Mouse (Mus musculus): ENCODE measurements around the gene Arf3. TPM values are rescaled to one million over a fixed set of nuclear protein-coding genes. Genes with fewer than 3 reads are reported as not detected.

Gene Arf3
- total RNA-seq, 2 experiments from 2014 or later = 7.4 to 8.2 TPM

DNA sequence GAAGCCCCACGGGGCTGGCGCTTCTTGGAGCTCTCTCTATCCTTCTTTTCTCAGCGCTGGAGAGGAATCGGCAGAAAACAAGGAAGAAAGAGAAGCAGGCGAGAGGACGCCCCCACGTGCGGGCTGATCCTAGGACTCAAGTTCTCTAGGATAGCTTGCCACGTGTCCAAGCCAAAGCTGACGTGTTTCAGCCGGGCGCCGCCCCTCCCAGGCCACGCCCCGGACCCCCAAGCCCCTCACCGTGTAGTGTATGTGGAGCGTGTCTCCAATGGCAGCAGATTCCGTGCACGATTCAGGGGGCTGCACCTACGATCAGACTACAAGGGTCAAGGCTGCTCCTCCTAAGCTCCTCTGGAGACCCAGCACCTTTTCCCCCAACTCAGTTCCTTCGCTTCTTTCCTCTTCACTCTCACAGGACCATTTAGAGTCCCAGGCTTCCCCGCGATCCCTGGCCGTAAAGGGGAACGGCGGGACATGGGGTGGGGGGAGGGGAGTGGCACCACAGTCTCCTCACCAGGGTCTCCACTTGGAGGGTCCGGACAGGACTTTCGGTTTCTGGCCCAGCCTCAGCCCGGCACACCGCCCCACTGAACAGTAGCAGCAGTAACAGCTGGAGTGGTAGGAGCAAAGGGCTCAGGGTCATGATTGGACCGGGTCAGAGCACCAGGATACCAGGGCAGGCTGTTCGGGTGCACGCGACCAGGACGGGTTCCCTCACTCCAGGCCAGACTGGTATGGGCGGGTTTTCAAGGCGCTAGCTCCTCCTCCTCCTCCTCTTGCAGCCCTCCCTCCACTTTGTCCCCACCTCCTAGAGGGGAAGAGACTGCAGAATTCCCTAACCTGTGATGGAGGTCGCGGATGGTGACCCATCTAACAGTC, 35.3 kb downstream of the Arf3 start, which contains the start of gene Fkbp11:
TSS of gene Fkbp11 (minus strand) at position 756 of the 879 bp plus-strand sequence.
- DNase-seq = peak; percentile 38 to 44
- intact Hi-C loops (cut with DNase I) = no loop called here

DNA sequence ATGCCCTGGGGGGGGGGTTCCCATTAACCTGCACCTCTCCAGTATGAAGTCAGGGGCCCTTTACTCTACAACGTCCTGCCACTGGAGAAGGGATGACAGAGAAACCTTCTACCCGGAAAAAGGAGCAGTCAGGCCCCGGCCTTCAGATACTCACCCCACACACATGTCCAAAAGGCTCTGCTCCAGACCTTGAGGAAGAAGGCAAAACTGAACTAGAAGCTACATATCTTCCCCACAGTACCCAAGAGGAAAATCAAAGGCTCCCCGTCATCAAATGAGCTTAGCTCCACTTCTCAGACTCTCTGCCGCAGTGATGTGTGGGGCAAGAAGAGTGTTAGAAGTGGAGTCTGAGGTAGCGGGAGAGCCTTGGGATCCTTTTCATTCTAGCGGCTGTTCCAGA, 36.3 kb downstream of the Arf3 start:
- DNase-seq = no peak
- intact Hi-C loops (cut with DNase I) = no loop called here

DNA sequence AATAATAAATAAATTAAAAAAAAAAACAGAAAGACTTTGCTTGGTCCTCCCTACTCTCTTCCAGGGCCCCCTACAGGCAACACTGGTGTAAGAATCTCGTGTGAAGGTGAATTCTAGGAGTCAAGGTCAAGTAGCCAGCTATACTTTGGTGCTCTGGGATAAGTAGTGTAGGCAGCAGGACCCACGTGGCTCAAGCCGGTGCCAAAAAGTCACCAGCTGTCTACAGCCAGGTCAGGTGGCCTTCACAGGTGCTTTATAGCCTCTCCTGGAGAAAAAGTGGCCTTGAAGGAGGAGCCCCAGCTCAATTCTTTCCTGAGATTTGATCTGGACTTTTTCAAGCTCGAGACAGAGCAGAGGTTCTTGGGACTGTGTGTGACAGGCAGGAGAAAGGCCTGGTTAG, 36.9 kb downstream of the Arf3 start:
- intact Hi-C loops (cut with DNase I) = no loop called here
- DNase-seq = no peak

DNA sequence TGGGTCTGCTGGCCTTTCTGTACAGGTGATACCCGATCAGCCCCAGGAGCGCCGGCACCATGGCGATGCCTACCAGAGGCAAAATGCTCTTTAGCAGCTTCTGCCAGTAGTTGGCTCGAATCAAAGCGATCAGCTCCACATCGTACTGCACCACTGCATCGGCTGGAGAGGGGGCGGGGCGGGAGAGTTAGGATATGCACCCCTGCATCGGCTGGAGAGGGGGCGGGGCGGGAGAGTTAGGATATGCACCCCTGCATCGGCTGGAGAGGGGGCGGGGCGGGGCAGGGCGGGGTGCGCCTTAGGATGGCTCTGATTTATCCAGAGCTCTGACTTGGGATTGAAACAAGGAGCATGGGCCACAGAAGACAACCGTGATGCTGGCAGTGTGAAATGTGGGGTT, 38.6 kb downstream of the Arf3 start:
- intact Hi-C loops (cut with DNase I) = no loop called here
- no peak for DNase-seq

DNA sequence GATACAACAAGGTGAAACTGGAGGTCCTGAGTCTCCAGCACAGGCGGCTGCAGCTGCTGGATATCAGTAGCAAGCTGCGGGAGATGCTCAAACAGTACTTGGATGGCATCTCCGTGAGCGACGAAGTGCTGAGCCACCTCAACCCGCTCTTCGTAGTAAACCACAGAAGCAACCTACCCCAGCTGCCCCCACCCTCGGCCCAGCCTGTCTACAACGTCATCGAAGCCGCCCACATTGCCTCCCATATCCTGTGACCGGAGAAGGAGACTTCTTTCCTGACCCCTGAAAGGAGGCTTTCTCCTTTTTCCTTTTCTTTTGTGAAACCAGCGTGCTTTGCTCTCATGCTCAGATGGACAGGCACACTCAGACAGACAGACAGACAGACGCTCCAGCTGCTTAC, 40.2 kb downstream of the Arf3 start:
- DNase-seq = no peak
- intact Hi-C loops (cut with DNase I) = no loop called here

DNA sequence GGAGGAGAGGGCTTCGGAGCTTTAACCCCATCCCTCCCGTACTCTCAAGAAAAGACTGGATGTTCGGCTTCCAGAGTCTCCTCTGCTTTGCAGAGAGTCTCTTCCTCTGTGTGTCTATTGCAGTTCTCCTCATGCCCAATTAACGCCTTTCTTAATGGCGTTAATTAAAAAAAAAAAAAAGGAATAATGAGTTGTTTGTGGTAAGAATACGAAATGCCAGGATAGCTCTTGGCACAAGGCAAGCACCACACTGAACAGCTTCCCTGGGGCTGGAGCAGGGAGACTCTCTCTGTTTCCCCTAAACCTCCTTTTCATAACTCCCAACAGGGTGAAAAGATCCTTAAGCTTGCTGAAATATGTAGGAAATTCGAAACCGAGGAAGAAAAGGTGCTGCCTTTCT, 40.8 kb downstream of the Arf3 start:
- no peak for DNase-seq
- intact Hi-C loops (cut with DNase I) = no loop called here

DNA sequence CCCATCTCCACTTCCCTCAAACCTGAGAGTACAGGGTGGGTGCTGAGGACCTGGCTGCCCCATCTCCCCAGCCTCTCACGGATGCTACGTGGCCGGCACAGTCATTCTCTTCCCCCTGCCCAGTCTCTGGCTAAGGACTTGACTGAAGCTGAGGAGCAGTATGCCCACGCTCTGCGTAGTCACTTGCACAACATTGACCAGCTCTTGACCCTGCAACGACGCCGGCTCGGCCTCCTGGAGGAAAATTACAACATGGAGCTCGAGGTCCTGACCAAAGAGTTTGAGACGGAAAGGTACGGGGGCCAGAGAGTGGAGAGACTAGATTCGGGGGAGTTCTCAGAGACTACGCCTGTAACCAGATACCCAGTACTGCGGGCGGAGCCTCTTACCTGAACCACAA, 45.7 kb downstream of the Arf3 start:
- intact Hi-C loops (cut with DNase I) = no loop called here

DNA sequence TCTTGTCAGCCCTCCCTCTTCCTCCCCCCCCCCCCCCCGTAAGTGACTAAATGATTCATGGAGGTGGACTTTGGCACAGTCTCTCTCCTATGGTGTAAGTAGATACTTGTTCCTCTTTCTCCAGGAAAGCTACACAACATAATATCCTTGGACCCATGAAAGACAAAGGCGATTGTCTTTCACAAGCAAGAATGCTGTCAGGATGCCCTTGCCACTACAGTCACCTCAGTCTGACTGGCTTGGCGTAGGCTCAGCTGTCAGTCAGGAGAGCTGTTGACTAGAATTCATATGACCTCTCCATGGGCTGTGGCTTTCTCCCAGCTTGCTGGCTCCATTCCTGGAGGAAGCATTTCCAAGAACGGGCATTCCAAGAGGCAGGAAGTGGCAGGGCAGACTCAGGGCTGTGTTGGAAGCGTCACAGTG, 48.8 kb downstream of the Arf3 start:
- intact Hi-C loops (cut with DNase I) = no loop called here

More for the DNA sequence above, 45.7 kb downstream of the Arf3 start:
- DNase-seq = no peak

DNA sequence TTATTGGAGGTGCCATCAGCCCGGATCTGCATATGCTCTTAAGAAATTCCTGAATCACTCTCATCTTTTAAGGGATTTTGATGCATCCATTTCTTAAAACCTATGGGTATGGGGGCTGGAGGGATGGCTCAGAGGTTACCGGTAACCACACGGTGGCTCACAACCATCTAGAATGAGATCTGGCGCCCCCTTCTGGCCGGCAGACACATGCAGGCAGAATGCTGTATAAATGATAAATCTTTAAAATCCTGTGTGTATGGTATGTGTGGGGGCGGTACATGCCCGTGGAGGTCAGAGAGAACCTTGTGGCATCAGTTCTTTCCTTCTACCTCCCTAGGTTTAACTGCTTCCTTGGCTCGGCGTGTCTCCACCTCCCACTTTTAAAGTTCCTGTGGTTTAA, 52.6 kb downstream of the Arf3 start:
- intact Hi-C loops (cut with DNase I) = no loop called here
- DNase-seq = peak; percentile 31 to 44

More for the DNA sequence above, 48.8 kb downstream of the Arf3 start:
- DNase-seq = no peak

DNA sequence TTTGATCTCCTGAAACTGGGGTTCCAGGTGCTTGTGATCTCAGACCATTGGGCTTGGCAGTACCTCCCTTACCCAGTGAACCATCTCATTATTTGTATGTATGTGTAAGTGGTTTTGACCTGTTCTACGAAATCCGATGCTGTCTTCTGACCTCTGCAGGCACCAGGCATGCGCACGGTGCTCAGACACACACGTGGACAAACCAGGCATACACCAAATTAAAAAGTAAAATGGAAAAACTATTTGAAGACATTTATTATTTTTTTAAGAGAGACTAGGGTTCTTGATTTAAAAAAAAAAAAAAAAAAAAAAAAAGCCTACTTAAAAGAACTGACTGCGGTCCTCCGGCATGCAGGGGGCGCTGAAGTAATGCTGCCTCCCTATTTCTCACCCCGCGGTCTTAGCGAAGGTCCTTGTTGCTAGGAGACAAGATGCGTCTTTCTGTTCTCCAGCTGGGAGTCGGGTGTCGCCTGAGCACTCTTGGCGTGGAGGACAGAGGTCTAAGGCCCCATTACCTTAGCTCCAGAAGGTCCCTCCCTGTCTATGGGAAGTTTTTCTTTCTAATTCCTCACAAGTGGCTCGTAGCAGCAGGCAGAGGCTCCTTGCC, 55.1 kb downstream of the Arf3 start, which contains the start of gene Ccdc65:
TSS of gene Ccdc65 (plus strand) at position 442 of the 607 bp plus-strand sequence.
- intact Hi-C loops (cut with DNase I) = no loop called here
- DNase-seq = peak; percentile 74 to 80

DNA sequence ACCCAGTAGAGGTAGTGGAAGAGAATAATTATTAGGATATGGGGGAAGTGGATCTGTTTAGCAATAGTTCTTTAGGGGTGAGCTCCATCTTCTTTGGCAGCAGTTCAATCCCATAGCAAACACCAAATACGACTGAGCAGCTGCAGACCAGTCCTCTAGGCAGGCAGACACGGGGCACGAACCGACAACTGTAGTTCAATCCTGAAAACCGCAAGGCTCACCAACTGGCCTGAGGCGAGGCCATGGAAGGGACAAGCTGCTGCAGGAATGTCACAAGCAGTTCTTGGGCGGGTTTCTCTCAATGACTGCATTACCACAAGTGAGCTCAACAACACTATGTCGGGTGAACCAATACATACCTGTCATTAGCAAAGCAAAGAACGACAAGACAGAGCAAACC, 58.7 kb downstream of the Arf3 start:
- intact Hi-C loops (cut with DNase I) = no loop called here
- DNase-seq = no peak

DNA sequence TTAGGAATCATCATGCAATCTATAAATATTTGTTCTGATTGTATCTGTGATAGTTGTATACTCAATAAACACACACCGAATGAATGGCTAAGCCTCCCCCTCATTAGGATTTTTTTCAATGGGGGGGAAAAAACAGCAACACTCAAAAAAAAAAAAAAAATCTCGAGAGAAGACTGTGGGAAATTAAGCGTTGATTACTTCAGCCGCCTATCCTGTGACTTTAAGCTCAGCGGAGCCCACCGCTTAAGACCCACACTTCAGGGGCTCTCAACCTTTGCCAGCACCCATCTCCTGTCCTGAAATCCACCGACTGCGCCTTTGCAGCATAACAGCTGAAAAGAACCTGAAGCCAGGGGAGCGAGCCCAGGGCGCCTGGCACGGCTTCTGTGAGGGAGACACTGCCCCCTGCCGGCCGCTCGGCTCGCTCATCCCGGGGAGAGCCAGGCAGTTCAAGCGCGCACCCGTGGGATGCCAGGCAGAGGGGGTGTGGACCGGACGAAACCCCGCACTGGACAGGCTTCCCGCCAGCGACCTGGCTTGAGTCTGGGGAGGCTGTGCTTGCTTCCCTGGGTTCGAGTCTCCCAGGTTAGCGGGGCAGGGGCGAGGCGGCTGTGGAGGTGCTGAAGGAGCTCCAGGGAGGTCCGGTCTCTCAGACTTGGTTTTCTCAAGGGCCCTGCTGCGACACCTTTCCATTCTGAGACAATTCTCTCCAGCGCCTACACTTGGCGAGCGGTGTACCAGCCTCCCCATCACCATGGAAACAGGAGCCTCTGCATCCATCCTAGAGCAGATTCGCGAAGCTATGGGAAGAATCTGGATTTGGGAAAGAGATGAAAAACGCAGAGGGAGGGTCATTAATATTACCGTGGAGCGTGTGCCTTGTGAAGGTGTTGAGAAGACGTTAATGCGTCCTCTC, 63.6 kb downstream of the Arf3 start:
- peak; percentile 80 to 82 for DNase-seq
- intact Hi-C loops (cut with DNase I) = loop anchor here (1.0 kb wide), 1 partner anchor 35 kb away; no protein-coding TSS in a partner anchor

DNA sequence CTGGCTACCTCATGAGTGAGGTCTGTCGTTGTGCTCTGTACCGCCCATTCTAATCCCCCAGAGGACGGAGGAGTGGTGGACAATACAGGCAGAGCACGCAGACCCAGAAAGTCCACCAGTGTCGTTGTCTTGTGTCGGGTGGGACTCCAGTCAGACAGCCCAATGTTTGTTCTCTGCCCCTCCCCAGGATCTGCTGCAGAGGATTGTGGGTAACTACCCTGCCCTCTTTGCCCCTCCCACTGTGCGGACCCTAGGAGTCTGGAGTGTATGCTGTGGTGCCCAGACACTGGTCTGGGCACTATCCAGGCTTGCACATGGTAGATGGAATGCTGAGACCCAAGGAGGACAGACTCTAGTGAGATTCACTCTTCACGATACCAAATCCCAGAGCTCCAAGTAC, 66.8 kb downstream of the Arf3 start:
- intact Hi-C loops (cut with DNase I) = no loop called here
- DNase-seq = no peak

DNA sequence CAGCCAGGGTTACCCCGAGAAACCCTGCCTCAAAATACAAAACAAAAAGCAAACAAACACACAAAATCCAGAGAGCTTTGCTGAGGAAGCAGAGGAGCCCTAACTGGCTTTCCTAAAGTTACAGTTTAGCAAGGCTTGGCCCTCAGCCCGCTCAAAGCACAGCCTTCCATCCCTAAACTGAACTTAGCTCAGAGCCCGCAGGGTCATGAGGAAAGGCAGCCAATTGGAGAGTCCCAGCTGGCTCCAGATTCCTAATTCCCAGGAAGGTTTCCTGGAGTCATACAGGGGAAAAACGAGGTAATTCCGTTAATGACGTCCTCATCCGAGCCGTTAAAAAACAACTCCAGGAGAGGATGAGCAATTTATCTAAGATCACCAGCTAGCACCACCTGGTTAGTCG, 67.3 kb downstream of the Arf3 start:
- no peak for DNase-seq
- intact Hi-C loops (cut with DNase I) = no loop called here

DNA sequence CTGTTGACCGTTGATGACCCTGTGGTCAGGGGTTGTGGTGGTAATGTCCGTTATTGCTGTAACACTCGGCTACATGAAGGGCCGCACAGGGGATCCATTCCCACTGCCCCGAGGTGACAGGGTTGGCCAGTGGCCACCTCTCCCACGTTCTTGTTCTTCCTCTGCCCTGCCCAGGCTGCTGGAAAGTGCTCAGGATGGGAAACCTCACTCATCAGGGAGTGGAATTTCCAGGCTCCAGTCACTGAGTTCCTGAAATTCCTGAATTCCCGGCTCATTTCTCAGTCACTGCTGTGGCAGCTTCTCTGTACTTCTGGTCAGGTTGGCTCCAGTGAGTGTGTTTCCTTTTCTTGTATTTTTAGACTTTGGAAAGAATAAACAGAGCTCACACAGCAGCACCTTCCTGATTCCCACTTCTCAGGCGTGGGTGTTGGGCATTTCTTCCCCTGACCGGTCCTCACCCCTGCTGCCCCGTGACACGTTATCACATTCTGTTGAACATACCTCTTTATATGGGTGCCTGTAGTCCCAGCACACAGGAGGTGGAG, 70.8 kb downstream of the Arf3 start:
- DNase-seq = peak in 1 of 2 experiments; percentile 35
- intact Hi-C loops (cut with DNase I) = no loop called here

DNA sequence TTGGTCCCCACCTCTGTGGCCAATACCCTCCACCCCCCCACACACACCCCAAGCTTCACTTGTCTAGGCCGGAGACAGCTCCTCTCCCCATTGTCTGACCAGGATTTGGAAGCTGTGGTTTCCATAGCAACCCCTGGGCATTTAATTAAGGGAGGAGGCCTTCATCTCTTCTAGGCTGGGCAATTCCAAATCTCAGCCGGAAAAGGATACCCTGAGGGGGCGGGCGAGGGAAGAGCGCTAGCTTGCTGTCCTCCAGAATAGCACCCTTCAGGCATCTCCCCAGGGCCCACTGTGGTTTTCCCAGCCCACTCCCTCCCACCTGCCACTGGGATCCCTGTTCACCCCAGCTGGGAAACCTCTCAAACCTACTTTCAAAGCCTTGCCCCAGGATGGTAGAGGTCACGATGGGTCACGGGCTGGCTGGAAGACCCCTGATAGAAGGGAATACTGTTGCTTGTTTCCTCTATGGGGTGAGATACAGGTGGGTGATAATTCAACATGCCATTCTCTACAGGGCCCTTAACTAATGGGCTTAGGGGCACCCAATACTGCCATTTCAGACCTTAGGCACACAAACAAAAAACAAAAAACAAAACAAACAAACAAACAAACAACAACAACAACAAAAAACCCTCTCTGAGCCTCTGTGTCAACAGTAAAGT, 71.4 kb downstream of the Arf3 start:
- DNase-seq = no peak
- intact Hi-C loops (cut with DNase I) = no loop called here

DNA sequence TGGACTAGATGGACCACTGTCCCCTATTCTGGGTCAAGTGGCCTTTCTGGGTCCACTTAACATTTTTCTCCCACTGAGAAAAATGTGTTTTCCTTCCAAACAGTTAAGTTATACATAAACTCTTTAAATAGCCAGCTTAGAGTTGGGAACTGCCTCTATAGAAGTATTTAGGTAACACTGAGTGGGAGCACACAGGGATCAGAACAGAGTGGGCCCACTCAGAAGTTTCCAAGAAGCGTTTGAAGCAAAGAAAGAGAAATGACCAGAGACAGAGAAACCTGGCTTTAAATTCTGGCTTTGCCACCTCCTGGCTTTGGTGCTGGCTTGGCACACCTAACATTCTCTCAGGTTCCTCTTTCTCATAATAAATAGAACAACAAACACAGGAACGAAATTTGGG, 73.3 kb downstream of the Arf3 start:
- intact Hi-C loops (cut with DNase I) = no loop called here
- DNase-seq = no peak

Data from gastrocnemius, postnatal 36 days (tissue).